ENCODE assay signal across 23 mouse cellular contexts in the genomic region with DNA sequence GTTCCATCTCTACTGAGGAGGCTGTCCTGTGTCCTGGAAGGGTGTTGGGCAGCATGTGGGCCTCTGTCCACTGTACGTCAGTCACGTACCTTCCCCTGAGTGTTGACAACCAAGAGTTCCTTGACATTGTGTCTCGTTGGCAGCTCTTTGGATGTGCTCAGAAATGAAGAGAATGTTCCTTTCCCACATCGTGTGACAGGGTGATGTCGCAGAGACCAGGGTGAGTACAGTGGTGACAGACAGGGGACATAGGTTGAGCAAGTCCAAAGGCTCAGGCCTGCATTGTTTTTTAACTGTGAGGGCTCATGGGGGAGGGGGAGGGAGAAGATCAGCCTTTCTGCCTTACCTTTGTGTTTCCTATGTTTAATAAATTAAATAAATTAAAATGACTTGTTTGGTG.
"Had no signal": no experiment of that assay in that cellular context is flagged by ENCODE, and none has a peak within 500 bp of the region (broad histone marks: within the 10 kb centered on the region; RNA-seq: fewer than 3 reads in every experiment).

No protein-coding gene starts in this region.

- ATAC-seq: hindbrain, postnatal 0 days; intestine, embryonic 16.5 days had no signal

- H3K27me3 ChIP-seq: hindbrain, embryonic 13.5 days; hindbrain, embryonic 15.5 days; limb, embryonic 15.5 days; liver, embryonic 13.5 days had no signal

- H3K4me1 ChIP-seq: kidney, embryonic 15.5 days; limb, embryonic 13.5 days; liver, embryonic 13.5 days had no signal

- H3K9ac ChIP-seq: hindbrain, embryonic 13.5 days; hindbrain, embryonic 15.5 days; kidney, embryonic 15.5 days; limb, embryonic 13.5 days; limb, embryonic 15.5 days; liver, embryonic 13.5 days had no signal

- H3K36me3 ChIP-seq: hindbrain, embryonic 13.5 days; hindbrain, embryonic 15.5 days; kidney, embryonic 15.5 days; limb, embryonic 13.5 days; limb, embryonic 15.5 days; liver, embryonic 13.5 days had no signal

- DNase-seq: gastrocnemius, postnatal 14 days; gastrocnemius, postnatal 36 days; heart, adult 18-20 months; heart, postnatal 14 days; heart, postnatal 36 days; kidney, adult 11 months; kidney, adult 2 months; kidney, adult 9 months; kidney, postnatal 14 days; kidney, postnatal 36 days; layer of hippocampus, adult 9-11 months; layer of hippocampus, postnatal 36 days; left cerebral cortex, postnatal 4 days; liver, embryonic 13.5 days had no signal

- H3K4me3 ChIP-seq: hindbrain, embryonic 13.5 days; hindbrain, embryonic 15.5 days; kidney, embryonic 15.5 days; limb, embryonic 13.5 days; limb, embryonic 15.5 days; liver, embryonic 13.5 days had no signal

- H3K9me3 ChIP-seq: hindbrain, embryonic 13.5 days; hindbrain, embryonic 15.5 days; kidney, embryonic 15.5 days; limb, embryonic 13.5 days; limb, embryonic 15.5 days; liver, embryonic 13.5 days had no signal

- H3K4me2 ChIP-seq: heart, embryonic 11.5 days; hindbrain, embryonic 13.5 days; hindbrain, embryonic 15.5 days; kidney, embryonic 15.5 days; limb, embryonic 13.5 days; limb, embryonic 15.5 days; liver, embryonic 13.5 days had no signal

- H3K27ac ChIP-seq: hindbrain, embryonic 13.5 days; hindbrain, embryonic 15.5 days; hindbrain, postnatal 0 days; kidney, embryonic 15.5 days; kidney, postnatal 0 days; limb, embryonic 13.5 days; limb, embryonic 15.5 days; liver, embryonic 13.5 days had no signal
